26 mouse cellular contexts compared by ENCODE assay signal in genomic region chr13:64530139-64530538, GRCm38 (mm10). TPM values are rescaled to one million over a fixed set of nuclear protein-coding genes. Genes with fewer than 3 reads are reported as not detected.
A peak's percentile ranks its signal among the peaks of the same experiment; 100 is the strongest.
DNase-seq lines count a peak whose midpoint lies in the region; ATAC-seq lines count a peak whose summit lies in the region.
"Had no signal": no experiment of that assay in that cellular context is flagged by ENCODE, and none has a peak within 500 bp of the region (broad histone marks: within the 10 kb centered on the region; RNA-seq: fewer than 3 reads in every experiment).

No protein-coding gene starts in this region.

- no peaks in the 10 kb centered on the region for H3K9me3 ChIP-seq in hindbrain, embryonic 12.5 days (replicated peaks)
- no peaks in the 10 kb centered on the region for H3K9me3 ChIP-seq in hindbrain, embryonic 11.5 days (ENCODE audit: control insufficient read depth, low read length)
- H3K9me3 ChIP-seq in neural tube, embryonic 12.5 days = no peaks in the 10 kb centered on the region
- H3K9me3 ChIP-seq in neural tube, embryonic 14.5 days (ENCODE audit: control insufficient read depth, low read length) = no peaks in the 10 kb centered on the region
- no peaks in the 10 kb centered on the region for H3K9me3 ChIP-seq in liver, embryonic 12.5 days (replicated peaks)
- H3K9me3 ChIP-seq: embryonic facial prominence, embryonic 10.5 days; forebrain, embryonic 13.5 days; G1E; heart, embryonic 12.5 days had no signal

- no peak overlapping the region for H3K4me3 ChIP-seq in hindbrain, embryonic 12.5 days
- H3K4me3 ChIP-seq in hindbrain, embryonic 11.5 days (ENCODE audit: low read depth, low read length) = no peak overlapping the region
- no peak overlapping the region for H3K4me3 ChIP-seq in neural tube, embryonic 12.5 days
- H3K4me3 ChIP-seq in neural tube, embryonic 14.5 days (ENCODE audit: low read depth, low read length) = no peak overlapping the region
- H3K4me3 ChIP-seq in liver, embryonic 12.5 days = no peak overlapping the region
- H3K4me3 ChIP-seq: embryonic facial prominence, embryonic 10.5 days; forebrain, embryonic 13.5 days; gastrocnemius, adult 2 months; heart, embryonic 12.5 days had no signal

- 73% methylated on average over 5 of the region's 5 CpGs for WGBS in hindbrain, embryonic 12.5 days
- 81% methylated on average over 5 of the region's 5 CpGs for WGBS in hindbrain, embryonic 11.5 days
- WGBS in neural tube, embryonic 12.5 days = 67% methylated on average over 5 of the region's 5 CpGs
- 53% methylated on average over 5 of the region's 5 CpGs for WGBS in neural tube, embryonic 14.5 days
- WGBS in liver, embryonic 12.5 days (ENCODE audit: insufficient replicate concordance) = 73% methylated on average over 5 of the region's 5 CpGs

- H3K27ac ChIP-seq in hindbrain, embryonic 12.5 days = no peak overlapping the region
- no peak overlapping the region for H3K27ac ChIP-seq in hindbrain, embryonic 11.5 days (ENCODE audit: low read depth, low read length)
- no peak overlapping the region for H3K27ac ChIP-seq in neural tube, embryonic 12.5 days
- no peak overlapping the region for H3K27ac ChIP-seq in neural tube, embryonic 14.5 days (ENCODE audit: low read depth, low read length)
- H3K27ac ChIP-seq in liver, embryonic 12.5 days = no peak overlapping the region
- H3K27ac ChIP-seq: embryonic facial prominence, embryonic 10.5 days; forebrain, embryonic 13.5 days; gastrocnemius, adult 2 months had no signal

- H3K4me1 ChIP-seq in hindbrain, embryonic 12.5 days = no peaks in the 10 kb centered on the region
- H3K4me1 ChIP-seq in hindbrain, embryonic 11.5 days (replicated peaks; ENCODE audit: control insufficient read depth, insufficient read depth, low read length) = no peaks in the 10 kb centered on the region
- H3K4me1 ChIP-seq in neural tube, embryonic 12.5 days = no peaks in the 10 kb centered on the region
- no peaks in the 10 kb centered on the region for H3K4me1 ChIP-seq in neural tube, embryonic 14.5 days (ENCODE audit: control insufficient read depth, insufficient read depth, low read length)
- no peaks in the 10 kb centered on the region for H3K4me1 ChIP-seq in liver, embryonic 12.5 days
- H3K4me1 ChIP-seq: embryonic facial prominence, embryonic 10.5 days; heart, embryonic 12.5 days had no signal

- H3K4me2 ChIP-seq in hindbrain, embryonic 12.5 days (replicated peaks) = no peak overlapping the region
- no peak overlapping the region for H3K4me2 ChIP-seq in hindbrain, embryonic 11.5 days (replicated peaks; ENCODE audit: low read depth, low read length)
- no peak overlapping the region for H3K4me2 ChIP-seq in neural tube, embryonic 12.5 days (replicated peaks)
- H3K4me2 ChIP-seq in neural tube, embryonic 14.5 days (ENCODE audit: low read depth, low read length) = no peak overlapping the region
- no peak overlapping the region for H3K4me2 ChIP-seq in liver, embryonic 12.5 days
- H3K4me2 ChIP-seq: forebrain, embryonic 13.5 days; heart, embryonic 12.5 days had no signal

- H3K36me3 ChIP-seq in hindbrain, embryonic 12.5 days = no peaks in the 10 kb centered on the region
- no peaks in the 10 kb centered on the region for H3K36me3 ChIP-seq in hindbrain, embryonic 11.5 days (ENCODE audit: control insufficient read depth, insufficient read depth, low read length)
- H3K36me3 ChIP-seq in neural tube, embryonic 12.5 days = no peaks in the 10 kb centered on the region
- no peaks in the 10 kb centered on the region for H3K36me3 ChIP-seq in neural tube, embryonic 14.5 days (ENCODE audit: control insufficient read depth, insufficient read depth, low read length)
- H3K36me3 ChIP-seq in liver, embryonic 12.5 days = no peaks in the 10 kb centered on the region
- H3K36me3 ChIP-seq: embryonic facial prominence, embryonic 10.5 days; G1E; heart, embryonic 12.5 days had no signal

- H3K27me3 ChIP-seq in hindbrain, embryonic 12.5 days = no peaks in the 10 kb centered on the region
- no peaks in the 10 kb centered on the region for H3K27me3 ChIP-seq in hindbrain, embryonic 11.5 days (ENCODE audit: control insufficient read depth, insufficient read depth, low read length)
- no peaks in the 10 kb centered on the region for H3K27me3 ChIP-seq in neural tube, embryonic 12.5 days (replicated peaks)
- no peaks in the 10 kb centered on the region for H3K27me3 ChIP-seq in neural tube, embryonic 14.5 days (ENCODE audit: control insufficient read depth, insufficient read depth, low read length)
- H3K27me3 ChIP-seq in liver, embryonic 12.5 days (replicated peaks) = no peaks in the 10 kb centered on the region
- H3K27me3 ChIP-seq: forebrain, embryonic 13.5 days; heart, embryonic 12.5 days had no signal

- 0 out of 2 replicates have a peak, but pooled peaks have one; percentile 58 for ATAC-seq in hindbrain, embryonic 12.5 days (ENCODE audit: low FRiP score)
- ATAC-seq in hindbrain, embryonic 11.5 days (ENCODE audit: low FRiP score) = no peak
- peak; percentile 69; the same call in 1 of the 2 replicates for ATAC-seq in neural tube, embryonic 12.5 days (ENCODE audit: low FRiP score, low read depth)
- ATAC-seq in neural tube, embryonic 14.5 days (ENCODE audit: low read depth) = peak; percentile 77
- ATAC-seq in liver, embryonic 12.5 days = no peak
- ATAC-seq: CD4-positive, CD25-positive, alpha-beta regulatory T cell, adult 4 months; forebrain, embryonic 13.5 days; forebrain, postnatal 0 days had no signal

- DNase-seq in hindbrain, embryonic 11.5 days (ENCODE audit: low spot score) = no peak
- no peak for DNase-seq in neural tube, embryonic 10.5 days (ENCODE audit: extremely low spot score, low spot score)
- no peak for DNase-seq in adrenal gland, adult 2 months
- DNase-seq in frontal cortex, postnatal 25 days (ENCODE audit: low spot score in 2 of 2) = no peak
- DNase-seq: adrenal gland, postnatal 10 days; B cell, adult 2 months; cerebellum, adult 11-12 months; cerebellum, adult 9-11 months; forebrain, postnatal 0 days; gastrocnemius, adult 2 months; gastrocnemius, postnatal 25 days had no signal

- H3K9ac ChIP-seq in hindbrain, embryonic 12.5 days = no peak overlapping the region
- no peak overlapping the region for H3K9ac ChIP-seq in hindbrain, embryonic 11.5 days (ENCODE audit: low read depth, low read length)
- no peak overlapping the region for H3K9ac ChIP-seq in neural tube, embryonic 12.5 days
- no peak overlapping the region for H3K9ac ChIP-seq in neural tube, embryonic 14.5 days (replicated peaks; ENCODE audit: low read depth, low read length)
- no peak overlapping the region for H3K9ac ChIP-seq in liver, embryonic 12.5 days
- H3K9ac ChIP-seq: forebrain, embryonic 13.5 days; forebrain, postnatal 0 days; heart, embryonic 12.5 days had no signal

RNA-seq across cellular contexts. Expression of gene Fam240b, which starts 32.5 kb away (rescaled TPM):
- polyA plus RNA-seq in hindbrain, embryonic 12.5 days (2016; fragmentation: Nextera tagmentation; extraction: Ambion mirVana) = not detected in 2 replicates
- not detected in 2 replicates for polyA plus RNA-seq in hindbrain, embryonic 11.5 days (2014; fragmentation: Nextera tagmentation; extraction: Ambion mirVana)
- not detected in 2 replicates for polyA plus RNA-seq in neural tube, embryonic 12.5 days (2016; fragmentation: Nextera tagmentation; extraction: Ambion mirVana)
- polyA plus RNA-seq in neural tube, embryonic 14.5 days (2014; fragmentation: Nextera tagmentation; extraction: Ambion mirVana) = 0.31 TPM in 1 of 2 replicates, not detected in the other
- total RNA-seq in adrenal gland, adult 2 months (2021) = not detected
- not detected in 2 replicates for polyA plus RNA-seq in adrenal gland, adult 2 months (2012; rRNA removed)
- not detected in 2 replicates for polyA plus RNA-seq in liver, embryonic 12.5 days (2016; fragmentation: Nextera tagmentation; extraction: Ambion mirVana)
- total RNA-seq: adrenal gland, postnatal 10 days; adrenal gland, postnatal 4 days; forebrain, postnatal 0 days; G1E; granulocyte monocyte progenitor cell, adult 5-6 weeks; heart, adult 8-10 months; heart, postnatal 25 days had no signal
- polyA plus RNA-seq: CD4-positive, CD25-positive, alpha-beta regulatory T cell, adult 4 months; embryonic facial prominence, embryonic 10.5 days; embryonic facial prominence, embryonic 14.5 days; forebrain, embryonic 13.5 days; forebrain, postnatal 0 days; G1E; heart, embryonic 12.5 days; heart, embryonic 16.5 days had no signal

Comparison
In these comparisons a context has a peak if more than half of its experiments do, and no peak if none do; other contexts are left out.
1. ATAC-seq: peak in hindbrain, embryonic 12.5 days (single experiment), neural tube, embryonic 12.5 days (single experiment) and neural tube, embryonic 14.5 days (single experiment); none in hindbrain, embryonic 11.5 days (single experiment) and liver, embryonic 12.5 days (single experiment).